Mouse (Mus musculus): ENCODE results near the gene Scgb2b3. TPM values are rescaled to one million over a fixed set of nuclear protein-coding genes. Genes with fewer than 3 reads are reported as not detected.

The Scgb2b3 gene
- not detected in 2 replicates for polyA plus RNA-seq (2015; fragmentation: Nextera tagmentation; extraction: Ambion mirVana)

DNA sequence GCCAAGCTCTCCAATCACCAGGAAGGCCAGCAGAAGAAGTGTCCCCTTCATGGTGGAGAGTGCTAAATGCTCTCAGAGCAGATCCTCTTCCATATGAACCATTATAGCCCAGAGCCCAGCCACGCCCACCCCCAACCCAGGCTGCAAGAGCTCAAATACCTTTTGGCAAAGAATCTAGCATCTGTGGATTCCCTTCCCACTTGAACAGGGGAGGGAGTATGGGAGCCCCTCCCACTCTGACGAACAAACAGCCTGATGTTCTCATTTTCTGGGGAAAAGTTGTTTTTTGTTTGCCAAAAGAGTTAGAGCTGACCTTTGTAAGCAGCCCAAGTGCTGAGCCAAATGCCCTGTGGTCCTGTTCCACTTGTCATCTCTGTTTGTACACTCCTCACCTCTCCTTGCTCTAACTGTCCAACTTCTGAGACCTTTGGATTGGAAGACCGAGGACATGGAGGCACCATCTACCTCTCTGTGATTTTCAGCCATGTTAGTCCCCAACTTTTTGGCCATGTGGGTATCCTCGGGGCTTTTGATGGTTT, at the start of gene Scgb2b3:
TSS of gene Scgb2b3 (minus strand) at position 51 of the 539 bp plus-strand sequence.
- 73% methylated on average over 4 of the region's 4 CpGs for WGBS
- Histone ChIP-seq H3K27ac (ENCODE audit: low read length) (no peak within 1 kb of the TSS), H3K4me2 (ENCODE audit: low read length) (no peak within 1 kb of the TSS), H3K9me3 (ENCODE audit: control insufficient read depth, low read length) (peaks cover 25% of the 10 kb centered on the region), H3K4me3 (replicated peaks; ENCODE audit: low read length) (no peak within 1 kb of the TSS), H3K36me3 (ENCODE audit: control insufficient read depth, insufficient read depth) (no peaks in the 10 kb centered on the region), H3K9ac (replicated peaks; ENCODE audit: low read depth, low read length) (no peak within 1 kb of the TSS), H3K4me1 (replicated peaks; ENCODE audit: control insufficient read depth, insufficient read depth, low read length) (no peaks in the 10 kb centered on the region), H3K27me3 (replicated peaks; ENCODE audit: control insufficient read depth, insufficient read depth, low read length) (no peaks in the 10 kb centered on the region)
- ATAC-seq = no peak

DNA sequence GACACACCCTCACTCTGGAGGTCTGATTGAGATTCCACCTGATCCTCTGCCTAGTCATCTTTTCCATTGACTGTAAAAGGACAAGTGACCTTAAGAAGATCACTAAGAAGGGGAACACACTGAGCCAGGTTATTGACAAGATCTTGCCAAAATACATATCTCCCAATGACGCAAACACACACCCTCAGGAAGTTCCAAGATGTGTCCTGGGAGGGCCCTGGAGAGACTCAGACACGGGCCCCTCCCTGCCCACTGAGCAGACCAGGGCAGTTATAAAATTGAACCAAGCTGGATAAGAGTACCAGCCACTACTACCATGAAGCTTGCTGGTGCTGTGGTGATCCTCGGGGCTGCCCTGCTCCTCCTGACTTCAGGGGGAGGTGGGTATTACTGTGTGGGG, 13.4 kb upstream of the Scgb2b3 start, which contains the start of gene Scgb1b3:
TSS of gene Scgb1b3 (plus strand) at position 301 of the 400 bp plus-strand sequence.
- peaks cover 23% of the 10 kb centered on the region for H3K9me3 ChIP-seq (ENCODE audit: control insufficient read depth, low read length)
- H3K27me3 ChIP-seq (replicated peaks; ENCODE audit: control insufficient read depth, insufficient read depth, low read length) = no peaks in the 10 kb centered on the region
- no peak for ATAC-seq
- no peak within 1 kb of the TSS for H3K9ac ChIP-seq (replicated peaks; ENCODE audit: low read depth, low read length)
- WGBS = 78% methylated on average over 3 of the region's 3 CpGs
- no peaks in the 10 kb centered on the region for H3K36me3 ChIP-seq (ENCODE audit: control insufficient read depth, insufficient read depth)
- H3K4me2 ChIP-seq (ENCODE audit: low read length) = no peak within 1 kb of the TSS
- H3K4me3 ChIP-seq (replicated peaks; ENCODE audit: low read length) = no peak within 1 kb of the TSS
- no peaks in the 10 kb centered on the region for H3K4me1 ChIP-seq (replicated peaks; ENCODE audit: control insufficient read depth, insufficient read depth, low read length)
- H3K27ac ChIP-seq (ENCODE audit: low read length) = no peak within 1 kb of the TSS

Other genes with a start within 250 kb of the Scgb2b3 start
- gene Hpn, start 246.8 kb downstream of the Scgb2b3 start, polyA plus RNA-seq (2015; fragmentation: Nextera tagmentation; extraction: Ambion mirVana) = 0.88 TPM in 1 of 2 replicates, not detected in the other
- 4.1 and 5.3 TPM in 2 replicates for gene Scn1b, start 235.1 kb downstream of the Scgb2b3 start, polyA plus RNA-seq (2015; fragmentation: Nextera tagmentation; extraction: Ambion mirVana)
- 261 and 277 TPM in 2 replicates for gene Gramd1a, start 206.2 kb downstream of the Scgb2b3 start, polyA plus RNA-seq (2015; fragmentation: Nextera tagmentation; extraction: Ambion mirVana)
- gene Scgb2b2, start 71.6 kb downstream of the Scgb2b3 start, polyA plus RNA-seq (2015; fragmentation: Nextera tagmentation; extraction: Ambion mirVana) = not detected in 2 replicates
- gene Scgb1b2, start 70.3 kb downstream of the Scgb2b3 start, polyA plus RNA-seq (2015; fragmentation: Nextera tagmentation; extraction: Ambion mirVana) = not detected in 2 replicates
- gene Scgb1b3, start 13.5 kb upstream of the Scgb2b3 start, polyA plus RNA-seq (2015; fragmentation: Nextera tagmentation; extraction: Ambion mirVana) = not detected in 2 replicates

Measured in forebrain, embryonic 16.5 days (tissue).